Mouse (Mus musculus) stomach, embryonic 14.5 days (tissue): Measurements from ENCODE around the gene Sidt1. TPM values are rescaled to one million over a fixed set of nuclear protein-coding genes. Genes with fewer than 3 reads are reported as not detected.

ENCODE experiments used
- ATAC-seq: fragments of 200-750 bp; cut with Nextera tagmentation; 2 replicates; pipeline ENCODE4 v1.8.0; 2017; ENCODE audit warnings: low read depth, moderate TSS enrichment; ENCODE audit not compliant: insufficient number of reproducible peaks, insufficient read depth, low FRiP score
- H3K27ac ChIP-seq: fragments of 300-500 bp; sonication (generic); 2 replicates; pipeline ENCODE4 v1.5.1; 2014; ENCODE audit warnings: mild to moderate bottlenecking, low read length, moderate library complexity, mixed read lengths
- H3K27me3 ChIP-seq: fragments of 300-500 bp; sonication (generic); 2 replicates; pipeline ENCODE4 v1.6.1; 2014; ENCODE audit warnings: low read length, control low read depth, mixed read lengths; ENCODE audit not compliant: control insufficient read depth, insufficient read depth
- H3K36me3 ChIP-seq: fragments of 300-500 bp; sonication (generic); 2 replicates; pipeline ENCODE4 v1.6.1; 2014; ENCODE audit warnings: mild to moderate bottlenecking, control low read depth, low read length, moderate library complexity, mixed read lengths; ENCODE audit not compliant: control insufficient read depth, insufficient read depth
- H3K4me1 ChIP-seq: fragments of 300-500 bp; sonication (generic); 2 replicates; pipeline ENCODE4 v1.6.1; 2014; ENCODE audit warnings: low read length, control low read depth, mixed read lengths; ENCODE audit not compliant: control insufficient read depth, insufficient read depth
- H3K4me2 ChIP-seq: fragments of 300-500 bp; sonication (generic); replicated peaks from 2 replicates; pipeline ENCODE4 v1.6.1; 2014; ENCODE audit warnings: low read depth, low read length, control low read depth
- H3K4me3 ChIP-seq: fragments of 300-500 bp; sonication (generic); 2 replicates; pipeline ENCODE4 v1.5.1; 2014; ENCODE audit warnings: low read depth, low read length, control low read depth
- H3K9ac ChIP-seq: fragments of 300-500 bp; sonication (generic); replicated peaks from 2 replicates; pipeline ENCODE4 v1.6.1; 2014; ENCODE audit warnings: low read depth, mild to moderate bottlenecking, control low read depth, low read length, moderate library complexity, mixed read lengths
- H3K9me3 ChIP-seq: fragments of 300-500 bp; sonication (generic); 2 replicates; pipeline ENCODE4 v1.6.1; 2016; ENCODE audit warnings: low read depth, low read length, control low read depth; ENCODE audit not compliant: control insufficient read depth
- WGBS: fragments of 180-500 bp; shearing (Covaris S2); extraction: QIAGEN DNeasy Blood & Tissue Kit; methylation state at CpG from one replicate; pipeline ENCODE4 v1.1.7; 2014; 5-methylcytosine and 5-hydroxymethylcytosine counted together
- polyA plus RNA-seq: library from polyadenylated mRNA; unstranded; fragments of >200 nt; fragmentation: Nextera tagmentation; extraction: Ambion mirVana; gene quantifications from 2 replicates; pipeline ENCODE4 v1.2.1, GENCODE M21; 2014

The Sidt1 gene
- polyA plus RNA-seq, 1 experiment from 2014 or later: 4.5 TPM

GRCm38 (mm10) chr16:44200146-44200545, 132.8 kb downstream of the Sidt1 start:
- Histone ChIP-seq H3K9me3 (no peaks in the 10 kb centered on the region), H3K27ac (no peak overlapping the region), H3K9ac (no peak overlapping the region), H3K4me1 (no peaks in the 10 kb centered on the region), H3K36me3 (peaks cover 4% of the 10 kb centered on the region), H3K4me3 (no peak overlapping the region), H3K27me3 (no peaks in the 10 kb centered on the region), H3K4me2 (no peak overlapping the region)
- 91% methylated on average over 4 of the region's 4 CpGs for WGBS
- ATAC-seq: no peak

- ATAC-seq: no peak
- Histone ChIP-seq H3K9ac (no peak overlapping the region), H3K27me3 (no peaks in the 10 kb centered on the region), H3K36me3 (peaks cover 4% of the 10 kb centered on the region), H3K4me1 (no peaks in the 10 kb centered on the region), H3K4me3 (no peak overlapping the region), H3K4me2 (no peak overlapping the region), H3K9me3 (no peaks in the 10 kb centered on the region), H3K27ac (no peak overlapping the region)
- 91% methylated on average over 14 of the region's 14 CpGs for WGBS
These were observed 133.8 kb downstream of the Sidt1 start for GRCm38 (mm10) chr16:44199066-44199703.

- ATAC-seq: no peak
- H3K9ac ChIP-seq: no peak overlapping the region
- no peak overlapping the region for H3K4me3 ChIP-seq
- no peak overlapping the region for H3K4me2 ChIP-seq
- WGBS: 85% methylated on average over 2 of the region's 2 CpGs
- no peak overlapping the region for H3K27ac ChIP-seq
- H3K27me3 ChIP-seq: no peaks in the 10 kb centered on the region
- no peaks in the 10 kb centered on the region for H3K4me1 ChIP-seq
- peaks cover 4% of the 10 kb centered on the region; the same call in 1 of the 2 replicates for H3K9me3 ChIP-seq
- H3K36me3 ChIP-seq: no peaks in the 10 kb centered on the region
These were observed 142.0 kb downstream of the Sidt1 start for GRCm38 (mm10) chr16:44190968-44191367.

Other genes with a start within 250 kb of the Sidt1 start
- 62.7 and 64.3 TPM in 2 replicates for gene Atp6v1a, start 193.5 kb downstream of the Sidt1 start, polyA plus RNA-seq
- 58.6 and 60.1 TPM in 2 replicates for gene Naa50, start 193.4 kb downstream of the Sidt1 start, polyA plus RNA-seq
- 7.0 and 7.8 TPM in 2 replicates for gene Usf3, start 159.9 kb downstream of the Sidt1 start, polyA plus RNA-seq
- gene Spice1, start 13.9 kb upstream of the Sidt1 start, polyA plus RNA-seq: 30.0 and 34.1 TPM in 2 replicates
- gene Cfap44, start 61.6 kb upstream of the Sidt1 start, polyA plus RNA-seq: 0.25 and 0.48 TPM in 2 replicates
- gene Boc, start 225.7 kb upstream of the Sidt1 start, polyA plus RNA-seq: 19.5 and 20.2 TPM in 2 replicates